Mouse (Mus musculus): ENCODE measurements around the gene Nmral1. TPM values are rescaled to one million over a fixed set of nuclear protein-coding genes. Genes with fewer than 3 reads are reported as not detected.
"Not testable (repeated sequence)": the region's sequence is repeated elsewhere in the genome, so short reads cannot be mapped to it uniquely, and the experiment has no call there.

Gene Nmral1
- total RNA-seq (2021) = 7.2 and 11.0 TPM in 2 replicates
- long read RNA-seq, experiment 1, partial matches to known transcripts = 0 of 4 reads
- long read RNA-seq, experiment 1, other reads (novel, unspliced or antisense) = 1 of 4 reads
- long read RNA-seq, experiment 2, partial matches to known transcripts = 1 of 6 reads
- long read RNA-seq, experiment 2, other reads (novel, unspliced or antisense) = 1 of 6 reads

- DNase-seq = peak; percentile 77
Measured at GRCm38 (mm10) chr16:4718753-4719518, at the start of gene Nmral1. Nmral1 (minus strand) TSS chr16:4719356.

GRCm38 (mm10) chr16:4768719-4769118 is 49.6 kb upstream of the Nmral1 start:
- DNase-seq = no peak

DNA sequence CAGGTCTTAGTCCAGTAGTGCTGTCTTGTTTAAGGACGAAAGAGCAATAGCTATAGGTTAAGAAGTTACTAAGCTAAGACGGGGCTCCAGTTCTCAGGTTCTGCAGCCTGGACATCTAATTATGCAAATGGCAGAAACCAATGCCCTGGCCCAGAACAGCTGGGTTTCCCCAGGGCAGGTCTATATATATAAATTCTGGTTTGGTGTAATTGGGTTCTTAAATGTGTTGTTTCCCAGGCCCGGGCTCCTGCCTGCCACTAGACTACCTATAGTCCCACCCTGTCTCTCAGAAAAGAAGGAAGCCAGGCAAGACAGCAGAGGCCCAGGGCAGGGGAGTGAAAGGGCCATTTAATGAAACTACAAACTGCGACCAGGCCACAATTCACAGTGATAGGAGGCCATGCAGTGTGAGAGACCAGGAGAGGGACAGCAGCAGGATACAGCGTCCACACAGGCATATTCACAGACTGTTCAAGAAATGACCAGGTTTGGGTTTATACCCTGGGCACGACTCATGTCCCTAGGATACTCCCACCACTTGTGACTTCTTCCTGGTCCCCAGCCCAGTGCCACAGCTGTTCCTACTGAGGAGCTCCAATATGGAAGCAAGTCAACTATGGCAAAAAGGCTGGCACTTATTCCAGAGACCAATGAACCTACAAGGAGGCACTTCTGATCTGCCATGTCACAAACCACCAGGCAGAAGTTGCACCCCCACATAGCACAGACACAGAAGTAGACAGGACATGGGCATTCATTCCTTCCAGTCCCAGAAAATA is 48.0 kb upstream of the Nmral1 start:
- no peak for DNase-seq

GRCm38 (mm10) chr16:4765852-4766251 is 46.7 kb upstream of the Nmral1 start:
- no peak for DNase-seq

GRCm38 (mm10) chr16:4763276-4763675 is 44.1 kb upstream of the Nmral1 start:
- peak; percentile 48 for DNase-seq

DNA sequence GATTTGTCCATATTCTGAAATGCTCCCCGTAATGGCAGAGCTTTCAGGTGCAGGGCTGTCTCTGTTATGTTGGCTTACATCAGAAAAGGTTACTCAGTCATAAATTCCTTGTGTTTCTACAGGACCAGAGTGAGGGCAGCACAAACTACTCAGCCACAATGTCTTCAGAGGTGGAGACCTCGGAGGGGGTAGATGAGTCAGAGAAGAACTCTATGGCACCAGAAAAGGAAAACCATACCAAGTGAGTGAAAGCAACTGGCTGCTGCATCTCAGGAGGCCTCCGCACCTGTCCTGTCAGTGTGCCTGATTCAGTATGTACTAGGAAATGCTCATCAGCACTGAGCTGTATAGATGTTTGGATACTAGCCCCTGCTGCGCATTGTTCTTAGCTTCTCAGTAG is 43.3 kb upstream of the Nmral1 start:
- no peak for DNase-seq

DNA sequence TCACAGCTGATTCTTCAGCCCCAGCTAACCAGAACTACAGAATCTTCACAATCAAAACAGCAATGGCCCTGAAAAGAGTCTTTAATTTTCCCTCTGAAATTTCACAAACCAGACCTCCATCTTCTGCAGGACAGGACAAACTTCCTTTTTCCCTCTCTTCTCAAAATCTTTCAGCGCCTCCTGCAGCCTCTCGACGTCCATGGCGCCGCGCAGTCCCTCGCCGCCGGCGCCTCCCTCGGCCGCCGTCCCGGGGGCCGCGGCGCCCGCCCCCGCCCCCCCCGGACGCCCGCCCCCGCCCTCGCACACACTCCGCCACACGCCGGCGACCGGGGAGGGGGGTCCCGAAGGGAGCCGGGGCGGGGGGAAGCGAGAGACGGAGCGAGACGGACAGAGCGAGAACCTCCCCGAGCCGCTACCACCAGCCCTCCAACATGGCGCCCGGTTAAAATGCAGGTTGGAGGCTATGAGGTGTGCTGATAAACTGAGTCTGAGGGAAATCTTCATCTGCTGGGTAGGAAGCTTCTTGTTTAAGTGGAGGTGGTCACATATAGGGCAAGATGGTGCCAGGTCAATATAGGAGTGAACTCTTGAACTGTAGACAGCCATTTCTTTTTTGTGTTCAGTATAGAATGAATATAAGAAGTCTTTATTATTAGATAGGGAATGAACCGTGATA is 37.6 kb upstream of the Nmral1 start:
- DNase-seq = not testable (repeated sequence)

- no peak for DNase-seq
Measured at GRCm38 (mm10) chr16:4754045-4754444, 34.9 kb upstream of the Nmral1 start.

DNA sequence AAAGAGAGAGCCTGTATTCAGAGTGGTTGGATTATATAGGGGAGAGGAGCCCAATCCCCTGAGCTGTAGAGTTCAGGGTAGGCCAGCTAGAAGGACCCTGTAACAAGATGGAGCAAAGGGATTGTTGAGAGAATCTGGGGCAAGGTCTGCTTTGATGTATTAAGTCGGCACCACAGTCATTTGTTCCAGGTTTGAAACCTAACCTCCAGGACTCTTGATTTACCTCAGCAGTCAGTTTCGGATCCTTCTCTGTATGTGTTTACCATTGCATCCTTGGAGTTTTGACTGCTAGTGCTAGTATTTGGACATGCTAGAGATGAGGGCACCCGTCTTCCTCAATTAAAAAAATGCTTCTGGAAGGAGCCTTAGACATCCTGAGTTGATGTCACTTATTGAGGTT is 33.0 kb upstream of the Nmral1 start:
- no peak for DNase-seq

DNA sequence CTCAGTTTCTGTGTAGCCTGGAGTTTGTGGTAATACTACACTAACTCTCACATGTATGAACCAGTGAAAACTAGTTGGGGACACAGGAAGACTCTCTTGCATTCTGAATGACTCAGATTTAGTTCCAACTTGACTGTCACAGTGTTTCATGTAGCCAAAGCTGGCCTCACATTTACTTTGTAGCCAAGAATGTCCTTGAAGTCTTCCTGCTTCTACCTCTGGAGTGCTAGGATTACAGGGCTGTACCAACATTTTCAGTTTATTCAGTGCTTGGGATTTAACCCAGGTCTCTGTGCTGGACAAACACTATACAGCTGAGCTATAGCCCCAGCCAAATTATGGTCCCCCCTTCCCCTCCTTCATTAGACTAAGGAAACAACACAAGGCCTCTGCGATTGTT is 23.0 kb upstream of the Nmral1 start:
- no peak for DNase-seq

DNA sequence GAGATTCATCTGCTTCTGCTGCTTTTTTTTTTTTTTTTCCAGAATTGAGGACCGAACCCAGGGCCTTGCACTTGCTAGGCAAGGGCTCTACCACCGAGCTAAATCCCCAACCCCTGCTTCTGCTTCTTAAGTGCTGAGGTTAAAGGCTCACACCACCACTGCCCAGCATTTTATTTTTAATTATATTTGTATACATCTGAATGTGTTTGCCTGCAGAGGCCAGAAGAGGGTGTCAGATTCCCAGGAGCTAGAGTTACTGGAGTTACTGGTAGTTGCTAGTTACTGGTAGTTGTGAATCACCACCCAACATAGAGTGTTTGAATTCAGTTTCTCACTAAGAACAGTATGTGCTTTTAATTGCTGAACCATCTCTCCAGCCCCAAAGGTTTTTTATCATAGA is 20.8 kb upstream of the Nmral1 start:
- no peak for DNase-seq

GRCm38 (mm10) chr16:4736262-4736661 is 17.1 kb upstream of the Nmral1 start:
- DNase-seq = no peak

- no peak for DNase-seq
Measured at GRCm38 (mm10) chr16:4730776-4731358, 11.7 kb upstream of the Nmral1 start.

DNA sequence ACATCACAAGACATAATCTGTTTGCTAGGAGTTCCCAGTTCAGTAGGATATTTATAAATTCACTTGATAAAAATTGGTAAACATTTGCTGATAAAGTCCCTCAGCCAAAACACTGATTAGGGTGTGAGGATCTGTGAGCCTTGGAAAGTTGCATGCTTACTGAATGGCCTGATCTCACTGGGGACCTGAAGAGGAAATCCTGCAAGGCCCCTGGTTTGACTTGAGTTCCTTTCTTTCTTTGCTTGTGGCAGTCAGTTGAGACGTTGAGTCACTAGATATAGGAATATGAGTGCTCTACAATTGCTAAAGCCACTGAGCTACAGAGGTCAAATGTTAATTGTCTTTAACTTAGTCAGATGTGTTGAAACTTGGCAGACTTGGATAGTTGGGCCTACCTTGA is 8.8 kb upstream of the Nmral1 start:
- DNase-seq = no peak

DNA sequence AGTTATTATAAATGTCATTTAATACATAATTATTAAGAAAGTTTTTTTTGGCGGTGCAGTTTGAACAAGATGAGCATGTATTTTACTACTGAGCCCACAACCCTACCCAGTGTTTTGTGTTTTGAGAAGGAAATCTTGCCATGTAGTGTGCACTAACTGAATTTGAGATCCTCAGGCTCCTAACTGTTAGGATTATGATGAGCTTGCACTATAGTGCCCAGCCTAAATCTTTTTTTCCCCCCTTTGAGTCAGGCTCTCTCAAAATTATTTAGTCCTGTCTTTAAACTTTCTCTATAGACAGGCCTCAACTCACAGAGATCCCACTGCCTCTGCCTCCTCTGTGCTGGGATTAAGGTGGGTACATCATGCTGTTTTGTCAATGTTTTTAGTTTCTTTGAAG is 8.4 kb upstream of the Nmral1 start:
- no peak for DNase-seq

GRCm38 (mm10) chr16:4726528-4727128 is 7.5 kb upstream of the Nmral1 start:
- peak; percentile 68 for DNase-seq

GRCm38 (mm10) chr16:4725780-4726527 is 6.8 kb upstream of the Nmral1 start, which contains the start of gene Hmox2:
Hmox2 (plus strand) TSS chr16:4726361.
- DNase-seq = peak; percentile 96

- DNase-seq = no peak
Measured at GRCm38 (mm10) chr16:4725266-4725665, 6.1 kb upstream of the Nmral1 start.

DNA sequence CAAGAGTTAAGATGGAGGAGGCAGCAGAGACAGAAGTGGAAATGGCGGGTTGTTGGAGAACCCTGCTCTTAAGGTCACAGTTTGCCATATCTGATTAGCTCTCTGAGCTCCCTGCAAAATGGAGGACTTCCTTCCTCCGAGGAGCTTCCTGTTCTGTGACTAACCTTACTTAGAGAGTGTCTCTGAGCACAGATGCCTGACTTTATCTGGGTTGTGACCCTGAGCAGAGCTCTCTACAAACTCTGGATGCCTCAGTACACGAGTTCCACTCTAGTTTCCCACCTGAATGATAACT is 3.7 kb upstream of the Nmral1 start:
- no peak for DNase-seq

GRCm38 (mm10) chr16:4722128-4722914 is 3.2 kb upstream of the Nmral1 start:
- no peak for DNase-seq

All from adrenal gland, postnatal 14 days (tissue).